Mouse (Mus musculus): ENCODE measurements around the gene Chst3. TPM values are rescaled to one million over a fixed set of nuclear protein-coding genes. Genes with fewer than 3 reads are reported as not detected.

Chst3 gene
- total and polyA plus RNA-seq, 3 experiments: 4.4 to 12.2 (median 7.5) TPM

GRCm38 (mm10) chr10:60246519-60246918, 27.5 kb upstream of the Chst3 start:
- H3K79me2 ChIP-seq (replicated peaks; ENCODE audit: control insufficient read depth, extremely low read depth, insufficient read depth, poor library complexity, severe bottlenecking): no peaks in the 10 kb centered on the region
- no peak overlapping the region for H3K27ac ChIP-seq (ENCODE audit: insufficient read depth, low read depth)
- no peak overlapping the region for H3K9ac ChIP-seq (ENCODE audit: insufficient read depth, low read depth)
- no peaks in the 10 kb centered on the region for H3K36me3 ChIP-seq (replicated peaks in 1 of 2; ENCODE audit: control insufficient read depth in 1 of 2, insufficient read depth in 1 of 2, low read length in 1 of 2)
- H3K4me3 ChIP-seq (replicated peaks in 1 of 3; ENCODE audit: low read depth in 2 of 3, low read length in 2 of 3, poor library complexity in 1 of 3): no peak overlapping the region
- no peak for TF ChIP-seq CHD1 (IDR thresholded peaks at IDR 0.05; ENCODE audit: low read depth, low read length)
- TF ChIP-seq CTCF (conservative IDR thresholded peaks at IDR 0.05 in 1 of 2, IDR thresholded peaks at IDR 0.05 in 1 of 2; ENCODE audit: low read depth in 2 of 2, low read length in 2 of 2): peak; percentile 83 to 93
- no peak for TF ChIP-seq MAX (IDR thresholded peaks at IDR 0.05; ENCODE audit: low read length)
- TF ChIP-seq POLR2AphosphoS2 (IDR thresholded peaks at IDR 0.05; ENCODE audit: low read depth, low read length): no peak
- TF ChIP-seq IRF4 (IDR thresholded peaks at IDR 0.05; ENCODE audit: low read depth, low read length): no peak
- no peak for TF ChIP-seq JUND (conservative IDR thresholded peaks at IDR 0.05; ENCODE audit: low read depth, low read length)
- TF ChIP-seq EP300 (IDR thresholded peaks at IDR 0.05; ENCODE audit: low read length): no peak
- TF ChIP-seq GABPA (IDR thresholded peaks at IDR 0.05; ENCODE audit: insufficient replicate concordance, low read depth, low read length): no peak
- no peak for TF ChIP-seq RCOR1 (conservative IDR thresholded peaks at IDR 0.05; ENCODE audit: low read depth, low read length)
- TF ChIP-seq UBTF (IDR thresholded peaks at IDR 0.05; ENCODE audit: low read depth, low read length): no peak
- no peak for TF ChIP-seq TBP (conservative IDR thresholded peaks at IDR 0.05; ENCODE audit: low read depth, low read length)
- TF ChIP-seq MAZ (IDR thresholded peaks at IDR 0.05; ENCODE audit: low read depth, low read length): no peak
- peak; percentile 71; the same call in 1 of the 2 replicates for TF ChIP-seq MAFK (IDR thresholded peaks at IDR 0.05; ENCODE audit: insufficient replicate concordance, low read length)
- peak; percentile 59 for TF ChIP-seq RAD21 (IDR thresholded peaks at IDR 0.05; ENCODE audit: low read depth, low read length)
- TF ChIP-seq SMC3 (IDR thresholded peaks at IDR 0.05; ENCODE audit: low read depth, low read length): peak; percentile 70
- no peak for TF ChIP-seq POLR2A (IDR thresholded peaks at IDR 0.05; ENCODE audit: low read depth, low read length)
- TF ChIP-seq JUN (IDR thresholded peaks at IDR 0.05; ENCODE audit: insufficient read depth, low read depth, low read length): no peak
- no peak for TF ChIP-seq USF2 (conservative IDR thresholded peaks at IDR 0.05; ENCODE audit: low read depth, low read length)
- TF ChIP-seq SIN3A (IDR thresholded peaks at IDR 0.05; ENCODE audit: low read length): no peak
- TF ChIP-seq CHD2 (IDR thresholded peaks at IDR 0.05; ENCODE audit: low read length): no peak
- TF ChIP-seq USF1 (IDR thresholded peaks at IDR 0.05; ENCODE audit: low read depth, low read length): no peak
- no peak overlapping the region for H3K4me2 ChIP-seq (ENCODE audit: insufficient read depth, low read depth, poor library complexity, severe bottlenecking)
- dilution Hi-C loops (cut with MboI; ENCODE audit: extremely low pct_ligation_motif_present, extremely low pct_unique_long_range_greater_than_20kb, low sequenced_read_pairs): no loop called here
- H3K4me1 ChIP-seq (ENCODE audit: control insufficient read depth in 1 of 2, insufficient read depth in 2 of 2): peaks cover 9 to 31% of the 10 kb centered on the region in 2 experiments
- H3K9me3 ChIP-seq (replicated peaks; ENCODE audit: low read length): peaks cover 11% of the 10 kb centered on the region
- H3K27me3 ChIP-seq (replicated peaks): no peaks in the 10 kb centered on the region
- in situ Hi-C loops (cut with MboI; ENCODE audit: low pct_ligation_motif_present, low pct_unique_long_range_greater_than_20kb, low sequenced_read_pairs): no loop called here
- DNase-seq (ENCODE audit: extremely low read depth): peak; percentile 87

GRCm38 (mm10) chr10:60245635-60246034, 26.6 kb upstream of the Chst3 start:
- in situ Hi-C loops (cut with MboI; ENCODE audit: low pct_ligation_motif_present, low pct_unique_long_range_greater_than_20kb, low sequenced_read_pairs) (no loop called here), dilution Hi-C loops (cut with MboI; ENCODE audit: extremely low pct_ligation_motif_present, extremely low pct_unique_long_range_greater_than_20kb, low sequenced_read_pairs) (no loop called here)
- DNase-seq (ENCODE audit: extremely low read depth): no peak
- Histone ChIP-seq H3K4me1 (ENCODE audit: control insufficient read depth in 1 of 2, insufficient read depth in 2 of 2) (peaks cover 9 to 31% of the 10 kb centered on the region in 2 experiments), H3K27me3 (replicated peaks) (no peaks in the 10 kb centered on the region), H3K9me3 (replicated peaks; ENCODE audit: low read length) (peaks cover 11% of the 10 kb centered on the region), H3K9ac (ENCODE audit: insufficient read depth, low read depth) (no peak overlapping the region), H3K27ac (ENCODE audit: insufficient read depth, low read depth) (no peak overlapping the region), H3K4me3 (replicated peaks in 1 of 3; ENCODE audit: low read depth in 2 of 3, low read length in 2 of 3, poor library complexity in 1 of 3) (no peak overlapping the region), H3K36me3 (replicated peaks in 1 of 2; ENCODE audit: control insufficient read depth in 1 of 2, insufficient read depth in 1 of 2, low read length in 1 of 2) (no peaks in the 10 kb centered on the region), H3K4me2 (ENCODE audit: insufficient read depth, low read depth, poor library complexity, severe bottlenecking) (no peak overlapping the region), H3K79me2 (replicated peaks; ENCODE audit: control insufficient read depth, extremely low read depth, insufficient read depth, poor library complexity, severe bottlenecking) (no peaks in the 10 kb centered on the region)
- no peak for TF ChIP-seq RCOR1 (conservative IDR thresholded peaks at IDR 0.05; ENCODE audit: low read depth, low read length)
- TF ChIP-seq IRF4 (IDR thresholded peaks at IDR 0.05; ENCODE audit: low read depth, low read length): no peak
- TF ChIP-seq TBP (conservative IDR thresholded peaks at IDR 0.05; ENCODE audit: low read depth, low read length): 0 out of 2 replicates have a peak, but pooled peaks have one; percentile 61
- TF ChIP-seq MAX (IDR thresholded peaks at IDR 0.05; ENCODE audit: low read length): no peak
